Mouse (Mus musculus) cortical plate, adult 2 months (tissue): Measurements from ENCODE around the gene BC051665. TPM values are rescaled to one million over a fixed set of nuclear protein-coding genes. Genes with fewer than 3 reads are reported as not detected.

Experiments used
- H3K27ac ChIP-seq: fragments of 200-500 bp; 2 replicates; pipeline ENCODE4 v1.5.1; 2012; ENCODE audit warnings: low read length, control low read depth, inconsistent platforms; ENCODE audit not compliant: insufficient read depth
- H3K4me1 ChIP-seq: fragments of 200-500 bp; 2 replicates; pipeline ENCODE4 v1.6.1; 2011; ENCODE audit warnings: low read length; ENCODE audit not compliant: control insufficient read depth, insufficient read depth
- H3K4me3 ChIP-seq: fragments of 200-500 bp; 2 replicates; pipeline ENCODE4 v1.5.1; 2011; ENCODE audit warnings: mild to moderate bottlenecking, low read length, control low read depth; ENCODE audit not compliant: insufficient read depth
- CTCF ChIP-seq: fragments of 200-500 bp; IDR thresholded peaks from 2 replicates; pipeline ENCODE4 v1.5.1; 2011; ENCODE audit warnings: mild to moderate bottlenecking, control low read depth, low read length; ENCODE audit not compliant: insufficient read depth; ENCODE audit errors: extremely low read depth
- POLR2A ChIP-seq: fragments of 200-500 bp; IDR thresholded peaks from 2 replicates; pipeline ENCODE4 v1.6.1; 2011; ENCODE audit warnings: mild to moderate bottlenecking, low read length, control low read depth; ENCODE audit not compliant: insufficient read depth; ENCODE audit errors: extremely low read depth
- polyA plus RNA-seq: library from polyadenylated mRNA; depleted of rRNA; stranded (reverse); fragments of >200 nt; gene quantifications from 2 replicates; pipeline ENCODE4 v1.2.3, GENCODE M21; 2012

BC051665 gene
- polyA plus RNA-seq, 1 experiment, result not detected

DNA sequence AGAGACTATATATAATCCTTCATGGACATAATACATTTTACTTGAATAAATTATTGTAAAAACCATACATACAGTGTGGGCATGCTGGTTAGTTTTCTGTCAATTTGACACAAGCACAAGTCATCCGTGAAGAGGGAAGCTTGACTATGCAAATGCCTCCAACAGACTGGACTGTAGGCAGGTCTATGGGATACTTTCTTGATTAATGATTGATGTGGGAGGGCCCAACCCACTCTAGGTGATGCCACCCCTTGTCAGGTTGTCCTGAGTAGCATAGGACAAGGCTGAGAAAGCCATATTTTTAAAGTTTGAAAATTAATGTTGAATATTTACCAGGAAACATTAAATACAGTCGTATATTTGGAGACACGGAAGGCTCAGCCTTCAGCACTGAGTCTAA is 5.6 kb downstream of the BC051665 start:
- TF ChIP-seq CTCF (no peak), POLR2A (no peak)
- no peak overlapping the region for H3K27ac ChIP-seq
- no peaks in the 10 kb centered on the region for H3K4me1 ChIP-seq
- no peak overlapping the region for H3K4me3 ChIP-seq

DNA sequence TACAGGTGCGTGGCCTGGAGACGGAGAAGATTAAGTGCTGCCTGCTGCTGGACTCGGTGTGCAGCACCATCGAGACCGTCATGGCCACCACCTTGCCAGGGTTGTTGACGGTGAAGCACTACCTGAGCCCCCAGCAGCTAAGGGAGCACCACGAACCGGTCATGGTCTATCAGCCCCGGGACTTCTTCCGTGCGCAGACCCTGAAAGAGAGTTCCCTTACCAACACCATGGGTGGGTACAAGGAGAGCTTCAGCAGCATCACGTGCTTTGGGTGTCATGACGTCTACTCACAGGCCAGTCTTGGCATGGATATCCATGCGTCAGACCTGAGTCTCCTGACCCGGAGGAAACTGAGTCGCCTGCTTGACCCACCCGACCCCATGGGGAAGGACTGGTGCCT is 25.0 kb downstream of the BC051665 start:
- Histone ChIP-seq H3K4me3 (no peak overlapping the region), H3K27ac (no peak overlapping the region), H3K4me1 (peaks cover 2% of the 10 kb centered on the region; the same call in 1 of the 2 replicates)
- no peak for TF ChIP-seq CTCF
- no peak for TF ChIP-seq POLR2A

DNA sequence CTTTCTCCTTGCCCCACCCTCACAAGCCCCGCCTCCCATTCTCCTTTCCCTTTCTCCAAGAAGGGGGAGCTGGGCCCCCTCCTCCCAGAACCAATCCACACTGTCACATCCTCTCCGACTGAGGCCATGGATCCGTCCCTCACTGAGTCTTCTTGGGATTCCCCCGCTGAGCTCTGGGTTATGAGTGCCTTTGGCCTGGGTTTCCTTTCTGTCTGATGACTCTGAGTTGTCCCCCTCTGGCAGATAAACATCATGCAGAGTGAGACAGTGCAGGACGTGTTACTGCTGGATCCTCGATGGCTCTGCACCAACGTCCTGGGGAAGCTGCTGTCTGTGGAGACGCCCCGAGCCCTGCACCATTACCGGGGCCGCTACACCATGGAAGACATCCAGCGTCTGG is 25.8 kb downstream of the BC051665 start:
- Histone ChIP-seq H3K27ac (no peak overlapping the region), H3K4me3 (no peak overlapping the region), H3K4me1 (peaks cover 2% of the 10 kb centered on the region; the same call in 1 of the 2 replicates)
- TF ChIP-seq CTCF, result no peak
- TF ChIP-seq POLR2A, result no peak

DNA sequence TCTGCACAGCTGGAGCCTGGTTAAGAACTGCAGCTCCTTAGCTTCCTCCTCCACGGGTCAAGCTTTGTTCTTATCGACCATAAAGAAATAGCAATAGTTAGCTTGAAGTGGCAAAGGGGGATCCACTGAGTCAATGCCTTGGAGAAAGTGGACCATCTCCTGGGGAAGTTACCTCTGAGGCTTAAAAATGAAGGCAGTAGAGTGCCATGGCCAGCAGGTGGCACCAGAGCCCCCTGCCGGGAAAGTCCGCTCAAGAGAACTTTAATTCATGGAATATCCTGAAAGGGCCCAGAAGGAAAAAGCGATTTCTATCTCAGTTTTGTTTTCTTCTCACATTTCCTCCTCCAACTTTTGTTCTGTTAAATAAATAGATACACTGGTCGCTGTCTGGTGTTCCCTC is 27.0 kb downstream of the BC051665 start:
- Histone ChIP-seq H3K27ac (no peak overlapping the region), H3K4me3 (no peak overlapping the region), H3K4me1 (peaks cover 2% of the 10 kb centered on the region; the same call in 1 of the 2 replicates)
- TF ChIP-seq POLR2A (no peak), CTCF (peak; percentile 61)

DNA sequence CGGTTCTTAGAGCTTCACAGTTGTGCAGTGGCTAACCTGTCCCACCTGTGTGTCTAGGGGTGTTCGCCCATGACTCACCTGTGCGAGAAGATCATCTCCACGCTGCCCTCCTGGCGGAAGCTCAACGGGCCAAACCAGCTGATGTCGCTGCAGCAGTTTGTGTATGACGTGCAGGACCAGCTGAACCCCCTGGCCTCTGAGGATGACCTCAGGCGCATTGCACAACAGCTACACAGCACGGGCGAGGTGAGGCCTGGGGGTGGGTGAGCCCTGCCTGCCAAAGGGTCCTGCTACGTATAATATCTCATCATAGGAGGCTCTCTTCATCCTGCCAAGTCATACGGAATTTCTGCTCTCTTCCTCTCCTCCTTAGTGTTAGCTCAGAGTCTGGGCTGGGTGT is 28.9 kb downstream of the BC051665 start:
- TF ChIP-seq POLR2A (no peak), CTCF (no peak)
- Histone ChIP-seq H3K4me1 (peaks cover 2% of the 10 kb centered on the region; the same call in 1 of the 2 replicates), H3K4me3 (no peak overlapping the region), H3K27ac (no peak overlapping the region)

DNA sequence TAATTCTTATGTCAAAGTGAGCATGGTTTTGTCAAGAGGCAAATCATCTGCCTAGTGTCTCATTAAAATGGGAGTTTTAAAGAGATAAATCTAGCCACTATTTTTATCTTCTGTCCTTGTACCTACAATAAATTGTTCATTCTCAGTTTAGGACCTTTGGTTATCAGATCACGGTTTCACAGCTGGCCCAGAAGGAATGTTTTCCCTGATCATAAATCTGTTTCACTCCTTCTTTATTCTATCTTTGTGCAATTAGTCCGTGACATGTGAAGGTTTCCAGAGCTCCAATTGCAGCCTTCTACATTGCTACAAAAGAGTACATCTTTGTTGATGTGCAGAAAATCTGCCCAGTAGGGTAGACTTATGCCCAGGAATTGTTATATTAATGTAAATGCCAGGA is 30.9 kb downstream of the BC051665 start:
- H3K27ac ChIP-seq, result no peak overlapping the region
- H3K4me3 ChIP-seq, result no peak overlapping the region
- TF ChIP-seq POLR2A, result no peak
- TF ChIP-seq CTCF, result no peak
- peaks cover 5% of the 10 kb centered on the region for H3K4me1 ChIP-seq

DNA sequence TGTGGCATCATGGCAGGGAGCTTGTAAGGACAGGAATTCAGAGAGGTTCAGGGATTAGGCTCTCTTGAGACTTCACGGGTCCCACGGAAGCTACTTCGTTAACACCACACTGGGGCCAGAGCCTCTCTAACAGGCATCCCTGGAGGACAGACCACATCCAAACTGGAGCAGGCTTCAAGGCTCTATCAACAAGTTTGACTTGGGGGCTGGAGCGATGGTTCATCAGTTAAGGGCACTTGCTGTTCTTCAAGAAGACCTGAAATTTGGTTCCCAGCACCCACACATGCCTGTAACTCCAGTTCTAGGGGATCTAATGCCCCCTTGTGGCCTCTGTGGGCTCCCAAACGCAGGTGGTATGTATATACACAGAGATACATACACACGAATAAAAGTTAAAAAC is 32.9 kb downstream of the BC051665 start:
- Histone ChIP-seq H3K4me1 (peaks cover 5% of the 10 kb centered on the region), H3K27ac (no peak overlapping the region)
- no peak for TF ChIP-seq POLR2A
- TF ChIP-seq CTCF, result no peak

DNA sequence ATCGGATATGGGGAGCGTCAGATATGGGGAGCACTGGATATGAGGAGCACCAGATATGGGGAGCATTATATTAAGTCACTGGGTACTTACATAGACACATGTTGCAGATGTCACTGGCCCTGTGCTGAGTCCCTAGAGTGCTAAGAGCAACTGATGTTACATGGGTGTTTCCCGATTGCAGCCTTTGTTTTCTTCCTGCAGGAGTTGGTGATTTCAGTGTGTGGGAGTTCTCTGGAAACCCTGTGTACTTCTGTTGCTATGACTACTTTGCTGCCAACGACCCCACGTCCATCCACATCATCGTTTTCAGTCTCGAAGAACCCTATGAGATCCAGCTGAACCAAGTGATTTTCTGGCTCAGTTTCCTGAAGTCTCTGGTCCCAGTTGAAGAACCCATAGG is 35.2 kb downstream of the BC051665 start:
- Histone ChIP-seq H3K27ac (no peak overlapping the region), H3K4me1 (peaks cover 3% of the 10 kb centered on the region; the same call in 1 of the 2 replicates), H3K4me3 (no peak overlapping the region)
- no peak for TF ChIP-seq CTCF
- no peak for TF ChIP-seq POLR2A

More for the DNA sequence above, 32.9 kb downstream of the BC051665 start:
- no peak overlapping the region for H3K4me3 ChIP-seq

DNA sequence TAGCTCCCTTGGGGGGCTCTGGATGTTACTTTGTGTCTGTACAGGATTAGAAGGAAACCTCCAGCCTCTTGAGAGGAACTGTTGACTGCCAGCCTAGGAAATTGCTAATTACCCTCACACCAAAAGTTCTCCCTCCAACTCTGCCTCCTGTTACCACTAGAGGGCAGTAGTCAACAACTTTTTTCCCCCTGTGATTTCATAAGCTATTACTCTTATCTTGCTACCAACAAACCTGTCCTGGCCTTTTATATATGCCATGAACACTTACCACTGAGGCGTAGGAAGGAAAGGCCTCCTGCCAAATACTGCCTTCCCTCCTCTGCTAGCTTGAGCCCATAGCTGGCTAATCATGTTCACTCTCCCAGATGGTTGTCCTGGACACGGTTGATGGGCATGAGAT is 37.6 kb downstream of the BC051665 start:
- H3K4me3 ChIP-seq, result no peak overlapping the region
- TF ChIP-seq CTCF (peak; percentile 26; the same call in 1 of the 2 replicates), POLR2A (no peak)
- peaks cover 5% of the 10 kb centered on the region; the same call in 1 of the 2 replicates for H3K4me1 ChIP-seq
- no peak overlapping the region for H3K27ac ChIP-seq

DNA sequence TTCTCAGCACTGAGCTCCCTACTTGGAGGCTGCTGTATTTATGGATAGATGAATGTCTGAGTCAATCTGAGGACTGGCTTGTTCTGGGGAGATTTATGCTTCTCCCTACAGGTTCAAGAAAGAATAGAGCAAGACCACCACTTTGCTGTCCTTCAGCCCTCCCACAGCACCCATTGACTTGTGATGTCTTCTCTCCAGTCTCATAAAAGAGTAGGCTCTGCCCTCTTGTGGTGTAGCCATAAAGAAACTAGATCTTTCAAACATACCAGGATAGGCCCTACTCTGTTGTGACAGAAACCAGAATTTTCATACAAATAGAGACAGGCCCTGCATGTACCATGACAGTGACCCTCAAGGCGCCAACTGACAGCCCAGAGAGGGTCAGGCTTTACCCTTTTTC is 39.0 kb downstream of the BC051665 start:
- Histone ChIP-seq H3K4me3 (no peak overlapping the region), H3K4me1 (peaks cover 5% of the 10 kb centered on the region), H3K27ac (no peak overlapping the region)
- TF ChIP-seq CTCF (0 out of 2 replicates have a peak, but pooled peaks have one; percentile 6), POLR2A (no peak)

DNA sequence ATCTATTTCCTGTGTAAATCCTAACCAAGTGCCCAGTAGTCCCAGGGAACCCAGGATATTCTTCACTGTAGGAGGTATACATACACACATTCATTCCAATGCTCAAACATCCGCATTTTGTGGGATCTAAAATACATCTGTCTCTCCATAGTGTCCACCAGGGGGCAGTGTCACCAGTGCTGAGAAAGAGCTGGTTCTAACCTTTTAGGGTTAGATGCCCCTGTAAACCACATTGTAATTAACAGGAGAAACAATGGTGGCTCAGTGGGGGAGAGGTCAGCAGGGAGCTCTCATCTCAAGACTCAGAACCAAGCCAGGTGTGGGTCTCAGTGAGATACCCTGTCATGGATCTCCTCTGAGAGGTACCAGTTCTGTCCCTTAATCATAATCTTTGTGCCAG is 39.9 kb downstream of the BC051665 start:
- peaks cover 5% of the 10 kb centered on the region for H3K4me1 ChIP-seq

More for the DNA sequence above, 39.9 kb downstream of the BC051665 start:
- Histone ChIP-seq H3K4me3 (no peak overlapping the region), H3K27ac (no peak overlapping the region)
- no peak for TF ChIP-seq POLR2A
- peak; percentile 49; the same call in 1 of the 2 replicates for TF ChIP-seq CTCF
